Mouse (Mus musculus) C3H10T1/2 (cell line): ENCODE results near the gene Lamb2. TPM values are rescaled to one million over a fixed set of nuclear protein-coding genes. Genes with fewer than 3 reads are reported as not detected.

Experiments used
- polyA plus RNA-seq, 2 experiments: library from polyadenylated mRNA; unstranded; fragments of >200 nt; fragmentation: generic; extraction: Trizol; gene quantifications; one replicate each; pipeline ENCODE4 v1.2.1; 2012; ENCODE audit warnings: missing spikeins in 2 of 2

The Lamb2 gene
- polyA plus RNA-seq, result 100 to 1,000 TPM in 1 of 2 experiments, 1 to 10 TPM in 1; 9.4 to 170 TPM

DNA sequence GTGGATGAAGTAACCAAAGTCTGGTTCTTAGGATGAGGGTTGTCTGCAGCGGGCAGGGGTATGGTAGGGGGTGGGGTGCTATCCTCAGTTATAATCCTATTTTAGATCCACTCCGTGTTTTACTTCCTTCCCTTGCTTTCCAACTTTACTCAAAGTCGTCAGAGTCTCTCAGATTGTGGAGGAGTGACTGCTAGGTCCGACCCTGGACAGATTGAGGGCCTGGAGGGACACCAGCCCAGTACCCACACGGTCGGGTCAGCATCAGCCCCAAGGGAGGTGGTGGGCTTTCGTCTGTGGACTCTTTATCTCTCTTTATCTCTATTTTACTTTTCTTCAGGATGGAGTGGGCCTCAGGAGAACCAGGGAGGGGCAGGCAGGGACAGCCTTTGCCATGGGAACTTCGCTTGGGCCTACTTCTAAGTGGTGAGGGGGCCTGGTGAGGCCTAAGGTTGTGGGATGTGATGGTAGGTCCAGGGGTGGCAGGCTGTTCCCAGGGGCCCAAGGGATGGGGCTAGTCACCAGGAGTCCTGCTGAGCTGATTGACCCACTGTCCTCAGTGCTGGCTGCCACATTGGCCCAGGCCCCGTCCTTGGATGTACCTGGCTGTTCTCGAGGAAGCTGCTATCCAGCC is at the start of gene Lamb2:
Gene Lamb2, plus strand, starts transcription at position 16 of the 631 bp plus-strand sequence.

DNA sequence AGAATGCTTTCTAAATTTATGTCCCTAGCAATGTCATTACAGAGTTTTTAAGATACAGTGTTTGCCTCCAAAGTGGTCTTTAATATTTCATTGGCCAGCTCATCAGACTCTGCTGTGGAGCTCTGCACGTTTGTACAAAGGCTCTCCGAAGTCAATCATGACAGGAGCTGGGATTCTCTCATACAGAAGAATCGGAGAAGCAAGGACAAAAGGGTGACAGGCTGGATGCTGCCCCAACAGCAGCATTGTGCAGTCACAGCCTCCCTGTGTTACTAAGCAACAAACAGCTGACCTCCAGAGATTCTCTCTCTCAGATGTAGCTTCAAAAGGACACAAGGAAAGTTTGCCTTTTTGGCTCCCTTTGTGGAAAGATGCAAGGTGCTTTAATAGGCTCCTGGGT is 43.4 kb upstream of the Lamb2 start, which contains the start of gene BC048562:
Gene BC048562, plus strand, starts transcription at position 301 of the 400 bp plus-strand sequence.

DNA sequence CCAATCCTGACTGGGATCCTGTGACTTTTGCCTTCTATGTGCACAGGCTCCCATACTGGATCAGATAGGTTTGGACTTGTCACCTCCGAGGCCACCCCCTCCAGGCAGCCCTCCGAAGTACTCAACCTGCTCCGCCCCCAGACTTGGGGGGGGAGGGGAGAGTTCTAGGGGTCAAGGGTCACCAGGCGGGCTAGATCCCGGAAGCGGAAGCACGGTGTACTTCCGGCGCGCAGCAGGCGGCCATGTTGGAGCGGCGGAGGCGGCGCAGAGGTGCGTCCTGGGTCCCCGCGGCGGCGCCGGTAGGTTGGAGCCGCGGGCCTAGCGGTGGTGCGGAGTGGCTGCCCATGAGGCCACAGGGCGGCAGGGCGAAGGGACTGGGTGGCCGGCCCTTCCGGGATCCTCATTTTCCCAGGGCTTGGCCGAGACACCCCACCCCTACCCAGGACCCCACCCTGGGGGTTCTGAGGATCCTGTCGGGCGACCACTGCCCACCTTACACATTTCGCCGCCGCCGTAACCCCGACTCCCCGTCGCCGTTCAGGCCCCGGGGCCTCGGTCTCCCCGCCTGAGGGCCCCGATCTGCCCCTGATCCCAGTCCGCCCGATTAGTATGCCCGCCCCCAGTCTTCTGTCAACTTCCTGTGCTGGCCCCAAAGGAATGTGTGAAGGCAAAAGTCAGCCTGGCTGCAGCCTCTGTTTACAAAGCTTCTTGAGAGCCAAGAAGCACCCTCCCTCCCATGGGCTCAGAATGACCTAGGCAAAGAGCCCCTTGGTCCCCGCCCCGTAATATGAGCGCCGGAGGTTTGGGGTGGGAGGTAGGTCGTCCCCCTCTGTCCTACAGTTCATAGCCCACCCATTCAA is 19.0 kb upstream of the Lamb2 start, which contains the start of gene Ccdc71:
Gene Ccdc71, plus strand, starts transcription at position 209 of the 860 bp plus-strand sequence.

DNA sequence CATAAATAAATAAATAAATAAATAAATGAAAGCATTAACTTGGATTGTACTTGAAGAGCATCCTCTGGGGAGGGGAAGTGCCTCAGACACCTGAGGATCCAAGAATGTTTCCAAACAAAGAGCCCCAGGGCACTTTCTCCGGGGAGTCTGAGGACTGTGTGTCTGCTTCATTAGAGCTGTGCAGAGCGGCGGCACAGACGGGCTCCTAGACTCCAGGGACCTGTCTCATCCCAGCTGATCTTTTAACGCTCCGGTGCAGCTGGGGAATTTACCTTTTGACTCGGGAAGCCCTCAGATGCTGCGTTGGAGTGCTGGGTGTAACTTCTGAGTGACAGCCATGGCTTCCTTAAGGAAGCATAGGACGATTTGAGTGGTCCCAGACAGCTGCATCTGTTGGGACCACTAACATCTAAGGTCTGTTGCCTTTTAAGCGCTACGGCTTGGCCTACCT is 18.3 kb upstream of the Lamb2 start, which contains the start of gene Klhdc8b:
Gene Klhdc8b, minus strand, starts transcription at position 401 of the 451 bp plus-strand sequence.

DNA sequence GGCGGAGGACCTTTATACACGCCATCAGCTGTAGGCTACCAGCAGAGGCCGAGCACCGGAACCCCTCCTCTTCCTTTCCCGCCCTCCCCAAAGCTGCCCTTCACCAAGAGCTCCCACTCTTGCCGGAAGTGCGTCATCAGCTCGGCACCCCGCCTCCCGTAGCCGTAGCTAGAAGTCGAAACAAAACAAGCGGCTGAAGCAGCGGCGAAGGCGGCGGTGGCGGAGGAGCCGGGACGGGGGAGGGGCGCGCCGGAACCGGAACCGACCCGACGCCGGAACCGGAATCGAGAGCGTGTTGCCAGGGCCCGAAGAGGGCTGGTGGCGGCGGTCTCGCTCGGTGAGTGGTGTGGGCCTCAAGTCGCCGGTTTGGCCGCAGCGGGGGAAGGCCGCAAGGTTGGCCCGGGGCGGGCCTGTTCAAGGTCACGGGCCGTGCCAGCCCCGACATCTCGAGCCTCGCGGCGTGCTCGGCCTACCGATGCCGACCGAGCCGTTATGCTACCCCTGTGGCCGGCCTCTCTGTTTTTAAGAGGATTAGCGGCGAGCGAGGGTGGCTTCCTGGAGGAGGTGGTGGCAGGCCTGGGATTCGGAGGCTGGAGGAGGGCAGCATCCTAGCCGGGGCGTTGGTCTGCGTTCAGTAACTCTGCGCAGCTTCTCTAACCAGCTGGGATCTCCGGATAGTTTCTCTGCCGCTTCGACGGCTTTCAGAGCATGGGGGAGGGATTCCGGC is 11.2 kb downstream of the Lamb2 start, which contains the start of gene Usp19:
Gene Usp19, plus strand, starts transcription at position 44 of the 727 bp plus-strand sequence.

DNA sequence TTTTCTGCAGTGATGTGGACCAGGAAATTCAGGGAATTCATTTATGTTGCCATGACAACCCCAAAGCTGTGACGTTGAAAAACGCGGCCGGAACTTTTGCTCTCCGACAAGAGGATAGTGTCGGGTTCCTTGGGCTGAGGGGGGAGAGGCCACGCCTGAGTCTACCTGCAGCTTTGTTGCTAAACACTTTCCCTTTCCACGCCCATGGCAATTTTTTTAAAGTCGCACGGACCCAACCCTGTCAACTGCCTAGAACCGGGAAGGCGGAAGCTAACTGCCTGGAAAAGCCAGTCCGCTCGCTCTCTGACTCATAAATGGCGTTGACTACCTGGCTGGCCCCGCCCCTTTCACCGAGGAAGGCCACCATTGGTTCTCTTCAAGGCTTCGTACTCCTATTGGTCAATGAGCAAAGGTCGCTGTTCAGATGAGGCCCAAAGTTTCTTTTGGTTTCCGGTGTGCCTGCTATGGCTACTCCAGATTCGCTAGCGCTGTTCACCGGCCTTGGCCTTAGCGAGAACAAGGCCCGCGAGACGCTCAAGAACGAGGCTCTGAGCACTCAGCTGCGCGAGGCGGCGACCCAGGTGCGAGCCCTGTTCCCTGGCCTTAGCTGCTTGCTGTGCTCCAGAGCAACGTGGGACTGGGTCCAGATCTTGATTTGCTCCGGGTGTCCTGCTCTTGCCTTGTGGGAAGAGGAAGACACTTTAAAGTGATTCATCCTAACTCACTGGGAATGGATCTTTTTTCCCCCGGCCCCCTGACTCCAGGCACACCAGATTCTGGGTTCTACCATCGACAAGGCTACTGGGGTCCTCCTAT is 28.3 kb downstream of the Lamb2 start, which contains the start of gene Qars:
Gene Qars, plus strand, starts transcription at position 88 of the 816 bp plus-strand sequence.

DNA sequence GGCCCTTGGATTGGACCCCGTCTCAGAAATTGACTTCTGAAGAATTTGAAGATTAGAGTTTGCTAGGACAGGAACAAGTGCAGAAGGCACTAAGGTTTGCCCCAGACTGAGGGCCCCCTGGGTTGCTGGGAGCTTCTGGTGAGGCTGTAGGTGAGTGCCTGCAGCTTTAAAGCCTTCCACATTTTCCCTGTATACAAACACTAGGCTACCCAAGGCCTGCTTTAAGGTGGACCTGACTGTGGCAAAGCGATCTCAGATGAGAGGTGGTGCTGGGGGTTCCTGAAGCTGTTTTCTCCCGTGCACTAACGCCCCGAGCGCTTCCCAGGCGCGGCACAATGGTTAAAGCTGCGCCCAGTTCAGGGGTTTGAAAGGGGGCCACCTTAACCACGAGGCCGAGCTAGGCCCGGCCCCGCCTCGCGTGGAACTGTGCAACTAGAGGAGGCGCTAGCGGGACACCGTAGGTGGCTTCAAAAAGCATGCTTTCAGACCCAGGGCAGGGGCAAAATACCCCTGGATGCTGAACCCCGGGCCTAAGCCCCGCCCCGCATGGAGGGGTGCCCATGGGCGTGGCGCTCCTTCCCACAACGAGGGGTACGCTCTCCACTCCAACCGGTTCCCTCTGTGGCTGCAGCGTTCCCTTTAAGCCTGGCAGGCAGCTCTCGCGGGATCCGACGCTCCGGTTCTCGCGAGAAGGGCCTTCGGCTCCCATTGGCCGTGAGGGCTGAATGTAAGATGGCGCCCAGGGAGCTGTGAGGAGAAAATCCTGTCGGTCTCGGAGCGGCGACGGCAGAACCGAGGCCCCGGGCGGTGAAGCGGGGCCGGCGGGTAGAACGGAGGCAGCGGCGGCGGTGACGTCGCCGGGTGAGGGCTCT is 37.1 kb downstream of the Lamb2 start, which contains the start of gene Qrich1:
Gene Qrich1, plus strand, starts transcription at position 427 of the 872 bp plus-strand sequence.

Other genes starting within 250 kb of the Lamb2 start
- gene Dag1, start 215.8 kb upstream of the Lamb2 start, polyA plus RNA-seq, result 10 to 100 TPM in 1 of 2 experiments, 1 to 10 TPM in 1; 8.1 to 96.8 TPM
- gene Nicn1, start 189.3 kb upstream of the Lamb2 start, polyA plus RNA-seq, result 10 to 100 TPM in 1 of 2 experiments, 1 to 10 TPM in 1; 8.9 to 63.2 TPM
- gene Amt, start 182.9 kb upstream of the Lamb2 start, polyA plus RNA-seq, result 1 to 10 TPM in 1 of 2 experiments, under 1 TPM in 1; 0.23 to 6.4 TPM
- gene Rhoa, start 173.6 kb upstream of the Lamb2 start, polyA plus RNA-seq, result 100 to 1,000 TPM; 144 to 229 TPM
- 10 to 100 TPM; 11.0 to 48.4 TPM for gene Tcta, start 173.6 kb upstream of the Lamb2 start, polyA plus RNA-seq
- 100 to 1,000 TPM; 786 to 822 TPM for gene Gpx1, start 140.8 kb upstream of the Lamb2 start, polyA plus RNA-seq
- 10 to 100 TPM; 68.6 to 96.9 TPM for gene Usp4, start 131.9 kb upstream of the Lamb2 start, polyA plus RNA-seq
- gene 1700102P08Rik, start 86.9 kb upstream of the Lamb2 start, polyA plus RNA-seq, result under 1 TPM; 0.04 to 0.35 TPM
- not detected for gene Ccdc36, start 51.3 kb upstream of the Lamb2 start, polyA plus RNA-seq
- gene BC048562, start 43.3 kb upstream of the Lamb2 start, polyA plus RNA-seq, result not detected
- gene Ccdc71, start 19.2 kb upstream of the Lamb2 start, polyA plus RNA-seq, result 10 to 100 TPM; 28.0 to 46.0 TPM
- gene Klhdc8b, start 18.2 kb upstream of the Lamb2 start, polyA plus RNA-seq, result 1 to 10 TPM; 1.4 to 9.8 TPM
- 10 to 100 TPM; 21.0 to 70.4 TPM for gene Usp19, start 10.9 kb downstream of the Lamb2 start, polyA plus RNA-seq
- 100 to 1,000 TPM; 170 to 180 TPM for gene Qars, start 28.0 kb downstream of the Lamb2 start, polyA plus RNA-seq
- gene Qrich1, start 37.1 kb downstream of the Lamb2 start, polyA plus RNA-seq, result 10 to 100 TPM in 1 of 2 experiments, 1 to 10 TPM in 1; 5.6 to 45.1 TPM
- 100 to 1,000 TPM; 210 to 374 TPM for gene Impdh2, start 80.5 kb downstream of the Lamb2 start, polyA plus RNA-seq
- 10 to 100 TPM; 11.3 to 25.8 TPM for gene Ndufaf3, start 87.7 kb downstream of the Lamb2 start, polyA plus RNA-seq
- 100 to 1,000 TPM; 174 to 202 TPM for gene Dalrd3, start 90.2 kb downstream of the Lamb2 start, polyA plus RNA-seq
- 100 to 1,000 TPM in 1 of 2 experiments, 10 to 100 TPM in 1; 32.7 to 139 TPM for gene Wdr6, start 99.0 kb downstream of the Lamb2 start, polyA plus RNA-seq
- 1 to 10 TPM in 1 of 2 experiments, under 1 TPM in 1; 0.50 to 3.4 TPM for gene P4htm, start 117.9 kb downstream of the Lamb2 start, polyA plus RNA-seq
- 10 to 100 TPM in 1 of 2 experiments, 1 to 10 TPM in 1; 7.1 to 18.8 TPM for gene Arih2, start 169.7 kb downstream of the Lamb2 start, polyA plus RNA-seq
- gene Slc25a20, start 182.4 kb downstream of the Lamb2 start, polyA plus RNA-seq, result 10 to 100 TPM in 1 of 2 experiments, 1 to 10 TPM in 1; 5.9 to 25.6 TPM
- 1 to 10 TPM; 2.9 to 7.0 TPM for gene Prkar2a, start 209.6 kb downstream of the Lamb2 start, polyA plus RNA-seq